Mouse (Mus musculus): Measurements from ENCODE around the gene Foxa2. TPM values are rescaled to one million over a fixed set of nuclear protein-coding genes. Genes with fewer than 3 reads are reported as not detected.

Gene Foxa2
- not detected in 2 replicates for polyA plus RNA-seq (2016; fragmentation: Nextera tagmentation; extraction: Ambion mirVana)

GRCm38 (mm10) chr2:148046799-148047165 lies at the start of gene Foxa2:
Gene Foxa2, minus strand, starts transcription at chr2:148046969.
- Histone ChIP-seq H3K4me2 (peak within 1 kb of the TSS; percentile 56), H3K9me3 (no peaks in the 10 kb centered on the region), H3K27ac (no peak within 1 kb of the TSS), H3K36me3 (no peaks in the 10 kb centered on the region), H3K4me3 (replicated peaks) (peak within 1 kb of the TSS; percentile 39), H3K4me1 (replicated peaks) (peaks cover 33% of the 10 kb centered on the region; the same call in 1 of the 2 replicates), H3K27me3 (peaks cover 97% of the 10 kb centered on the region), H3K9ac (replicated peaks) (peak within 1 kb of the TSS; percentile 27; the same call in 1 of the 2 replicates)
- ATAC-seq (ENCODE audit: insufficient number of reproducible peaks, insufficient read depth, low FRiP score, low TSS enrichment, low read depth): no peak
- WGBS: 2% methylated on average over 19 of the region's 19 CpGs

- H3K36me3 ChIP-seq: no peaks in the 10 kb centered on the region
These were observed 45.3 kb upstream of the Foxa2 start for GRCm38 (mm10) chr2:148092089-148092488.

DNA sequence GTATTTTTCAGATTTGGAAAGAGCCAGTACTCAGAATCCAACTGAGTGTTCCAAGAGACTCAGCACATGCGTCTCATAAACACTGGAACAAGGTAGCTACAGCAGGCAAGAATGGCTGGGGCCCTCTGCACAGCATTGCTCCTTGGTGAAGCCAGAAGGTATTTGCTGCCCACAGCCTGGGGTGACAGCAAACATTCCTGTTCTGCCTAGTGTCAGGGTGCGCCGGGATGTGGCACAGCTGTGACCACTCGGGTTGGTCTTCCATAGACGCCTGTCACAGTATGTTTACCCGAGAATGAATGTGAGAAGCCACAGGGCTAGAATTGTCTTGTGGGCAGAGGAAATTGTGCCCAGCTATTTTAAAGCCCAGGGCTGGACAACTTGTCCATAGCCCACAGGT lies 44.9 kb upstream of the Foxa2 start:
- Histone ChIP-seq H3K4me2 (no peak overlapping the region), H3K9ac (replicated peaks) (no peak overlapping the region), H3K27me3 (no peaks in the 10 kb centered on the region), H3K36me3 (no peaks in the 10 kb centered on the region), H3K27ac (no peak overlapping the region), H3K9me3 (no peaks in the 10 kb centered on the region), H3K4me3 (replicated peaks) (no peak overlapping the region), H3K4me1 (replicated peaks) (no peaks in the 10 kb centered on the region)
- ATAC-seq (ENCODE audit: insufficient number of reproducible peaks, insufficient read depth, low FRiP score, low TSS enrichment, low read depth): no peak
- 75% methylated on average over 6 of the region's 6 CpGs for WGBS

More at GRCm38 (mm10) chr2:148092089-148092488, 45.3 kb upstream of the Foxa2 start:
- Histone ChIP-seq H3K27ac (no peak overlapping the region), H3K4me3 (replicated peaks) (no peak overlapping the region), H3K9me3 (no peaks in the 10 kb centered on the region), H3K4me2 (no peak overlapping the region), H3K27me3 (no peaks in the 10 kb centered on the region), H3K9ac (replicated peaks) (no peak overlapping the region), H3K4me1 (replicated peaks) (no peaks in the 10 kb centered on the region)
- 85% methylated on average over 2 of the region's 2 CpGs for WGBS
- ATAC-seq (ENCODE audit: insufficient number of reproducible peaks, insufficient read depth, low FRiP score, low TSS enrichment, low read depth): no peak

GRCm38 (mm10) chr2:148090071-148090470 lies 43.3 kb upstream of the Foxa2 start:
- H3K9me3 ChIP-seq: no peaks in the 10 kb centered on the region
- no peaks in the 10 kb centered on the region; the same call in 1 of the 2 replicates for H3K27me3 ChIP-seq
- H3K4me1 ChIP-seq (replicated peaks): no peaks in the 10 kb centered on the region
- H3K27ac ChIP-seq: no peak overlapping the region
- H3K4me2 ChIP-seq: no peak overlapping the region
- H3K4me3 ChIP-seq (replicated peaks): no peak overlapping the region
- ATAC-seq (ENCODE audit: insufficient number of reproducible peaks, insufficient read depth, low FRiP score, low TSS enrichment, low read depth): no peak
- 77% methylated on average over 2 of the region's 2 CpGs for WGBS
- H3K36me3 ChIP-seq: no peaks in the 10 kb centered on the region
- H3K9ac ChIP-seq (replicated peaks): no peak overlapping the region

DNA sequence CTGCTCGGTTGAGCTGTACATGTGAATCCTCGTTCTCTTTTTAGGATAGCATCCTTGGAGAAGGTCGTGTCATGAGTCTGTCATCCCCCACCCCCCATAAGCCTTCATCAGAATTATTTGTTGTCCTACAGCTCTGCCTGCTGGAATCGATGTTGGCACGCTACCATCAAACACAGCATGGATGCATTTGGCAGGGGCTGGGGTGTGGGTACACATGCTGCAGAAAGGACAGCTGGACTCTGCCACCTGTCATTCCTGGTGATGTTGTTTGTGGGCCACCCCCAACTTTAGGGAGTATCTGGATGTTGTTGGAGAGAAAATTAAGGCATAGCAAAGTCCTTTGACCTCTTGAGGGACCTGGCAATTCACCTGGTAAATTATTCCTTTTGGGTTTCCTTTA lies 38.8 kb upstream of the Foxa2 start:
- ATAC-seq (ENCODE audit: insufficient number of reproducible peaks, insufficient read depth, low FRiP score, low TSS enrichment, low read depth): no peak
- 68% methylated on average over 5 of the region's 5 CpGs for WGBS
- H3K27me3 ChIP-seq: no peaks in the 10 kb centered on the region; the same call in 1 of the 2 replicates
- no peaks in the 10 kb centered on the region for H3K9me3 ChIP-seq
- H3K4me3 ChIP-seq (replicated peaks): no peak overlapping the region
- H3K36me3 ChIP-seq: no peaks in the 10 kb centered on the region
- H3K27ac ChIP-seq: no peak overlapping the region
- no peaks in the 10 kb centered on the region for H3K4me1 ChIP-seq (replicated peaks)
- no peak overlapping the region for H3K4me2 ChIP-seq
- no peak overlapping the region for H3K9ac ChIP-seq (replicated peaks)

DNA sequence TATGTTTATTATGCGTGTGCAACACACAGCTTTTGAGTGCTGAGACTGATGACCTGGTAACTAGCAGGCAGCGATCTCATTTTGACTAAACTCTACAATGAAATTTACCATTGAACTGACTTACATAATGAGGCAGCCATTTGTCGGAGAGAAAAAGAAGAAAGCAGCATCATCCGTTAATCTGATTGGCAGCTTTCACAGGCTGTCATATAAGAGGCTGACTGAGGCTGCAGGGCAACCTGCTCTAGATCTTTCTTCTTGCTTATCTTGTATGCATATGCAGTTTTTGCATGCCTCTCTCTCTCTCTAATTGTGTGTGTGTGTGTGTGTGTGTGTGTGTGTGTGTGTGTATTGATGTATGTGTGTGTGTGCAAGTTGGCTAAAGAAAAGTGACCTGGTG lies 38.4 kb upstream of the Foxa2 start:
- peaks cover 3% of the 10 kb centered on the region for H3K27me3 ChIP-seq
- H3K4me1 ChIP-seq (replicated peaks): no peaks in the 10 kb centered on the region
- no peaks in the 10 kb centered on the region for H3K9me3 ChIP-seq
- ATAC-seq (ENCODE audit: insufficient number of reproducible peaks, insufficient read depth, low FRiP score, low TSS enrichment, low read depth): no peak
- H3K36me3 ChIP-seq: no peaks in the 10 kb centered on the region
- no peak overlapping the region for H3K27ac ChIP-seq
- H3K4me2 ChIP-seq: no peak overlapping the region
- WGBS: 62% methylated on average over 4 of the region's 4 CpGs
- H3K9ac ChIP-seq (replicated peaks): no peak overlapping the region
- no peak overlapping the region for H3K4me3 ChIP-seq (replicated peaks)

DNA sequence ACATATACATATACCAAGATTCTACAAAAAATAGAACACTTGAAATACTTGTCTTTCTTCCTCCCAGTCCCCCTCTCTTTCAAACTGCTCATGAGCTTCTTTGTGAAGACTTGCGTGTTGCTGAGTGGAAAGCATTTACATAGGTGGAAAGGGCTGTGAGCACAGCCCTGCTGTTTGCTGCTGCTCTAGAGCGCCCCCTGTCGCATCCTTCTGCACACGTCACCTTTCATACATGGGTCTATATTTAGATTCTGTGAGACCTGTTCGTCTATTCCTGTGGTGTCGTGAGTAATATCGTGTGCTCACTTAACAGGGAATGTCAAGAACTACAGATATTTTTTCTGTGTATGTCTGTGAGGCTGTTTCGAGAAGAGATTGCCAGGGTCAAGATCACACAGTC lies 35.5 kb upstream of the Foxa2 start:
- peaks cover 5% of the 10 kb centered on the region for H3K27me3 ChIP-seq
- no peak overlapping the region for H3K9ac ChIP-seq (replicated peaks)
- no peak for ATAC-seq (ENCODE audit: insufficient number of reproducible peaks, insufficient read depth, low FRiP score, low TSS enrichment, low read depth)
- no peaks in the 10 kb centered on the region for H3K4me1 ChIP-seq (replicated peaks)
- no peak overlapping the region for H3K4me3 ChIP-seq (replicated peaks)
- H3K4me2 ChIP-seq: no peak overlapping the region
- H3K27ac ChIP-seq: no peak overlapping the region
- 20% methylated on average over 8 of the region's 8 CpGs for WGBS
- H3K36me3 ChIP-seq: no peaks in the 10 kb centered on the region
- no peaks in the 10 kb centered on the region for H3K9me3 ChIP-seq

DNA sequence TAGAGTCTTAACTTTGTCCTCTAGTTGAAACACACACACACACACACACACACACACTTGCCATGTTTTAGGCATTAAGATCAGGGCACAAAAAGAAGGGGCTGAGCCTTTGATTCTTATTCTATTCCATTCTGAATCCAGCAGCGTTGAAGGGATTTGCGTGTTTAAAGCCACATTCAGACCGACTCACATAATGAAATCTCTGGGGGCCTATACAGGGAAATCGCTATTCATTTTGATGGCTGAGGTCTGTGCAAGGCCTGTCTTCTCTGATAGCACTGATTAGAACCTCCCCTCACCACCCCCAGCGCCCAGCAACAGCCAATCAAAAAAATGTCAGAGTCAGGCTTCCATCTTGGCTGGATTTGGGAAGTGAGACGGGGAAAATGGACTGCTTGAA lies 13.9 kb upstream of the Foxa2 start:
- Histone ChIP-seq H3K4me1 (replicated peaks) (no peaks in the 10 kb centered on the region), H3K36me3 (no peaks in the 10 kb centered on the region), H3K9me3 (no peaks in the 10 kb centered on the region), H3K4me3 (replicated peaks) (no peak overlapping the region), H3K4me2 (no peak overlapping the region), H3K27ac (no peak overlapping the region), H3K9ac (replicated peaks) (no peak overlapping the region), H3K27me3 (peaks cover 10% of the 10 kb centered on the region; the same call in 1 of the 2 replicates)
- no peak for ATAC-seq (ENCODE audit: insufficient number of reproducible peaks, insufficient read depth, low FRiP score, low TSS enrichment, low read depth)
- 72% methylated on average over 6 of the region's 6 CpGs for WGBS

DNA sequence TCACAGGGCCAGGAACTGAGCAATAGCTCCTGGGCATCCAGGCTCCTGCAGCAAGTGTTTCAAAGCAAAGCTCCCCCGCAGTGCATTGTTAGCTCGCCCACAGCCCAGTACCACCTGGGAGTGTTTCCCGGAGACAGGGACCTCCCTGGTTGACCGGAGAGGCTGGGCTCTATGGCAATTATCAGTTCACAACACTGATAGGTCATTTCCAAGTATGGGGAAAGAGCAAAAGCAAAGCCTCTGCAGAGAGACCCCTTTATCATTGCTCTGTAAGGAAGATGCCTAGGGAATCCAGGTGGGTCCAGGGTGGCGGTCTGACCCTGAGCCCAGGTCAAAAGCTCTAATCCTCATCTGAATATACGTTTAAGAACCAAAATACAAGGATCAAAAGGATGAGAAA lies 6.6 kb upstream of the Foxa2 start:
- ATAC-seq (ENCODE audit: insufficient number of reproducible peaks, insufficient read depth, low FRiP score, low TSS enrichment, low read depth): no peak
- Histone ChIP-seq H3K9me3 (no peaks in the 10 kb centered on the region), H3K36me3 (no peaks in the 10 kb centered on the region), H3K4me1 (replicated peaks) (peaks cover 7% of the 10 kb centered on the region; the same call in 1 of the 2 replicates), H3K9ac (replicated peaks) (no peak overlapping the region), H3K4me3 (replicated peaks) (no peak overlapping the region), H3K27ac (no peak overlapping the region), H3K27me3 (peaks cover 65% of the 10 kb centered on the region), H3K4me2 (no peak overlapping the region)
- WGBS: 2% methylated on average over 6 of the region's 6 CpGs

GRCm38 (mm10) chr2:148048484-148049129 lies 1.8 kb upstream of the Foxa2 start:
- Histone ChIP-seq H3K9me3 (no peaks in the 10 kb centered on the region), H3K36me3 (no peaks in the 10 kb centered on the region), H3K27ac (no peak overlapping the region), H3K4me1 (replicated peaks) (peaks cover 33% of the 10 kb centered on the region; the same call in 1 of the 2 replicates), H3K4me3 (replicated peaks) (peak overlapping the region; percentile 23), H3K27me3 (peaks cover 97% of the 10 kb centered on the region), H3K9ac (replicated peaks) (no peak overlapping the region), H3K4me2 (peak overlapping the region; percentile 47)
- peak; percentile 51; the same call in 1 of the 2 replicates for ATAC-seq (ENCODE audit: insufficient number of reproducible peaks, insufficient read depth, low FRiP score, low TSS enrichment, low read depth)
- WGBS: under 1% methylated on average over 41 of the region's 41 CpGs

DNA sequence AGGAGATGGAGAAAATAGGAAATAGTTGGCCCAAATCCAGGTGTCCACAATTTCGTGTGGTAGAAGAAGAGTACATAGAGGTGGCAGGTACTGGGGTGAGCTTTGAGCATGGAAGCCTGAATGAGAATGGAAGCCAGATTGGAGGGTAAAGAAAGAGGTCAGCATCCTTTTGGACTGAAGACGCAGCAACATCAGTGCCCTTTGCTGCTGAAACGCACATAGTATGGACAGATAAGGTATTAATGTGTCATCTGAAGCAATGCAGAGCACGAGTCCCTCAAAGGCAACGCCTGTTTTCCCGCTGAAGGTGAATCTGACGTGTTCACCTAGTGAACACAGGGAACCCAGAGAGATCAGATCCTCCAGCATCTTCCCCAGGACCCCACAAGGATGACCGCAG lies 842 bp upstream of the Foxa2 start:
- no peaks in the 10 kb centered on the region for H3K9me3 ChIP-seq
- WGBS: 8% methylated on average over 8 of the region's 8 CpGs
- no peak overlapping the region for H3K4me3 ChIP-seq (replicated peaks)
- peaks cover 33% of the 10 kb centered on the region; the same call in 1 of the 2 replicates for H3K4me1 ChIP-seq (replicated peaks)
- no peak overlapping the region for H3K4me2 ChIP-seq
- no peak overlapping the region for H3K9ac ChIP-seq (replicated peaks)
- no peak overlapping the region for H3K27ac ChIP-seq
- H3K27me3 ChIP-seq: peaks cover 97% of the 10 kb centered on the region
- no peak for ATAC-seq (ENCODE audit: insufficient number of reproducible peaks, insufficient read depth, low FRiP score, low TSS enrichment, low read depth)
- no peaks in the 10 kb centered on the region for H3K36me3 ChIP-seq
